Mouse (Mus musculus): ENCODE measurements around the gene Pnliprp2.

- TF ChIP-seq ZNF384 (IDR thresholded peaks at IDR 0.05; ENCODE audit: low read depth, low read length) (no peak), MAX (IDR thresholded peaks at IDR 0.05; ENCODE audit: low read length) (no peak), CTCF (IDR thresholded peaks at IDR 0.05 in 2 of 3, conservative IDR thresholded peaks at IDR 0.05 in 1 of 3; ENCODE audit: control insufficient read depth in 1 of 3, insufficient read depth in 1 of 3, low read depth in 2 of 3, low read length in 3 of 3, poor library complexity in 1 of 3, severe bottlenecking in 1 of 3) (no peak), TAL1 (IDR thresholded peaks at IDR 0.05; ENCODE audit: low read length) (no peak), BHLHE40 (IDR thresholded peaks at IDR 0.05; ENCODE audit: borderline replicate concordance, low read depth, low read length) (no peak), ZKSCAN1 (IDR thresholded peaks at IDR 0.05; ENCODE audit: low read depth, low read length) (no peak), POLR2AphosphoS5 (IDR thresholded peaks at IDR 0.05; ENCODE audit: borderline replicate concordance, low read depth, low read length) (no peak), CHD1 (IDR thresholded peaks at IDR 0.05; ENCODE audit: low read depth, low read length) (no peak), GATA1 (IDR thresholded peaks at IDR 0.05; ENCODE audit: low read depth, low read length) (no peak), ZC3H11A (IDR thresholded peaks at IDR 0.05; ENCODE audit: low read depth, low read length) (no peak), RAD21 (IDR thresholded peaks at IDR 0.05; ENCODE audit: low read depth, low read length) (no peak), E2F4 (IDR thresholded peaks at IDR 0.05; ENCODE audit: borderline replicate concordance, low read depth, low read length) (no peak), POLR2A (IDR thresholded peaks at IDR 0.05; ENCODE audit: control insufficient read depth in 1 of 2, insufficient read depth in 1 of 2, low read depth in 1 of 2, low read length in 2 of 2, poor library complexity in 1 of 2) (no peak)
Measured at GRCm38 (mm10) chr19:58818571-58819415, 59.3 kb downstream of the Pnliprp2 start.
